Mouse (Mus musculus): ENCODE measurements around the gene Fxyd7.

Fxyd7 gene

DNA sequence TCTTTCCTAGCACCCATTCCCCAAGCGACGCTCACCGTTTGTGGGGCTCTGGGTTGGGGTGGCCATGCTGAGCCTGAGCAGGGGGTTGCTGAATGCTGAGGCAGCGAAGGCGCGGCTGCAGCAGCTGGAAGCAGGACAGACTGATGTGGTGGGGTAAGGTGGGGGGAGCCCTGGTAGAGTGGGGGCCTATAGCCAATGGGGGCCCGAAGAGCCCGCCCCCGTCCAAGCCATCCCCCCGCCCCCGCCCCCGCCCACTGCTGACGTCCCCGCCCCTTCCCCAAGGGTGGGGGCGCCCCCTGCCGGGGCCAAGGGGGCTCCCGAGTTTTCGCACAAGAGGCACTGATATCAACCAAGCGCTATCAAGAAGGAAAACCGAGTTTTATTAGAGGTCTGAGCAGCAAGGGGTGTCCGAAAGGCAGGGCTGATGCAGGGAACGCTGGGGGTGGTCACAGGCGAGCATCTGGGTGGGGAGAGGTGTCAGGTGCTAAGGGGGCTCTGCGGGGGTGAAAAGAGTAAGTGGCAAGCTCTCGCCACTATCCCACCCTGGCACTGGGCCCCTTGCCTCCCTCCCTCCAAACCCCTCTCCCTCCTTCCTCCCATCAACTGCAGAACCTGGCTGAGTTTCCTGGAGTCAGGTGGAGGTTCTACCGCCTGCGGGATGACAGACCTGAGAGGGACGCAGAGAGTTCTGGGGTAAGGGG, at the start of gene Fxyd7:
Gene Fxyd7, minus strand, starts transcription at position 147 of the 701 bp plus-strand sequence.
- DNase-seq (ENCODE audit: low read depth): no peak

DNA sequence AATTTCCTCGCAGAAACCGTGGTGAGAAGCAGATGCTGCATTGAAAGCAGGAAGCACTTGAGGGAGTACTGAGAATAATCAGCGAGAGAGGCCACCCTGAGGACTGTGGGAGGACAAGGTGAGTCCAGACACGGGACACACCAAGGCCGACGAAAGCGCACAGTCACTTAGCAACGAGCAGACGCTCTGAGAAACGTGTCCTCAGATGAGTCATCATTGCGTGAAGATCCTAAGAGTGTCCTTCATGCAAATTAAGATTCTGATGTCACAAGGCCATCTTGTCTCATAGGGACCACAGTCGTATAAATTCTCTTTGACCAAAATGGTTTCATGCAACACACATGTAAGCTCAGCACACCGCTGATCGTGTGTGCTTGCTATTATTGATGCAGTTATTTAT, 49.5 kb upstream of the Fxyd7 start:
- DNase-seq (ENCODE audit: low read depth): no peak

DNA sequence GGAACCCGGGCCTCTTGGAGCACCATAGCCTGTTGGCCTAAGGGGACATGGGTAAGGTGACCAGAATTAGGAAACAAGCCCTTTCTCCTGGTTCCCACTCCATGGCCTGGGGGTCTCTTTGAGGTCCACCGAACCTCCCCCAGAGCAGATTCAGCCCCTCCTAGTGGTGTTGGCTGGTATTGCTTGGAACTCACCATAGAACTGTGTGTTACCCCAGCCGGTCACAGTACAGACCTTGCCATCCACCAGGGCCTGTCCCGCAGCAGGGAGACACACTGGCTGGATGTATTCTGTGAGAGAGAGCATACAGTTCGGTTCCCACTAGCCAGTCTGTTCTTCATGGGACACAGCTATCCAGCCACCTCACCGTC, 48.3 kb upstream of the Fxyd7 start:
- DNase-seq (ENCODE audit: low read depth): no peak

DNA sequence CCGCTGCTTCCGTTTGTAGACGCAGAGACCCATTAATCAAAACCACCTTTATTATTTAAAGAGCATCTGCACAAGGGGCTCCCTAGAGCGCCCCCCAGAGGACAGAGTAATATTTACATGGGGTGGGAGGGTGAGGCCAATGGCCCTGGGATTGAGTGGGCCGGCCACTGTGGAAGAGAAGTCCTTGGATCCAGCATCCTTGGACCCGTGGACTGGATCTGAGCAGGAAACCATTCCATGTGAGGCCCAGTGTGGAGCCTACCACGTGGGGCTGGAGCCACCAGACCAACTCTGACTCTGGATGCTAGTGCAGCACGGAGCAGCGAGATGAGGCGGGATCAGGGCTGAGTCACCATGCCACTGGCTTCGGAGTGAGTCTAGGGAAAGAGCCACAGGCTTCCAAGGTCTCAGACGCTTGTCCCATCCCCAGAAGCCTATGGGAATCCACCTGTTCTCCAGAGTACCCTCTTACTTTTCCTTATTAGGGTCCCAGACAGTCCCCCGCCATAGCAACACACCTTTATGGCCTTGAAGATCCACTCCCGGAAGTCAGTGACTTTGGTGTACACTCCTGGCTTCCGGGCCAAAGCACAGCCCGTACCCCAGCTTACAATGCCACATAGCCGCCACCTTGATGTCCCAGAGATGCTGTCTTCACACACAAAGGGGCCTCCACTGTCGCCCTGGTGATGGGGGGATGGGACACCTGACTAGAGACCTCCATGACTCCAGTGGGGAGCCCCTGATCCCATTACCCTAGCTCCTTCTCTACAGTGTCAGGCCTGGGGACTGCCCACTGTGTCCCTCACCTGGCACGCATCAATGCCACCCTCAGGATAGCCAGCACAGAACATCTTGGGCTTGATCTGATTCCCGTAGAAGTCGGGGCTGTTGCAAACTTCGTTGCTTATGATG, 47.7 kb upstream of the Fxyd7 start:
- DNase-seq (ENCODE audit: low read depth): no peak

DNA sequence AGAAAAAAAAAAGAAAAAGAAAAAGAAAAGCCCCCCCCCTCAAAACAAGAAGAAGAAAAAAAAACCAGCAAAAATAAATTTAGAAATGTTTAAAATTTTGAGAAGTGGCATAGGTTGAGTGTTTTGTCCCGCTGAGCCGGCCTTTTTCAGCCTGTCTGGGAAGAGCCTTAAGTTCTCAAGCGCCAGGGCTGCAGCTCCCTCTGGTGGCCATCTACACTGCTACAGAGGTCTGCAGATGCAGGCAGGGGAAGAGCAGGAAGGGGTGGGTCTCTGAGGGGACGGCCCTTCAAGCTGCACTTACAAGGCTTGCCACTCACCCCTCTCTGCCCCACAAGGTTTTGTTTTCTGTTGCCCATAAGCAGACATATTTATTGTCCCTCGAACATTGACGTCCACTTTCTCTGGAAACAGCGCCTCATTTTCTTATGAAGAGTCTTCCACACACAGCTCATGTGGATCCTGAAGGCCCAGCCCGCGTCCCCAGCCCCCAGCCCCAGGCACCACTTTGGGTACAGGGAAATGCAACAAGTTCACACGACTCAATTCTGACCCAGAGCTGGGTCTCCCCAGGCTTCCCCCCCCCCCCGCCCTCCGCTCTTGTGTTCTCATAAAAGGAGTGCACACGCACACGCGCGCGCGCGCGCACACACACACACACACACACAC, 46.4 kb upstream of the Fxyd7 start:
- DNase-seq (ENCODE audit: low read depth): peak; percentile 94

DNA sequence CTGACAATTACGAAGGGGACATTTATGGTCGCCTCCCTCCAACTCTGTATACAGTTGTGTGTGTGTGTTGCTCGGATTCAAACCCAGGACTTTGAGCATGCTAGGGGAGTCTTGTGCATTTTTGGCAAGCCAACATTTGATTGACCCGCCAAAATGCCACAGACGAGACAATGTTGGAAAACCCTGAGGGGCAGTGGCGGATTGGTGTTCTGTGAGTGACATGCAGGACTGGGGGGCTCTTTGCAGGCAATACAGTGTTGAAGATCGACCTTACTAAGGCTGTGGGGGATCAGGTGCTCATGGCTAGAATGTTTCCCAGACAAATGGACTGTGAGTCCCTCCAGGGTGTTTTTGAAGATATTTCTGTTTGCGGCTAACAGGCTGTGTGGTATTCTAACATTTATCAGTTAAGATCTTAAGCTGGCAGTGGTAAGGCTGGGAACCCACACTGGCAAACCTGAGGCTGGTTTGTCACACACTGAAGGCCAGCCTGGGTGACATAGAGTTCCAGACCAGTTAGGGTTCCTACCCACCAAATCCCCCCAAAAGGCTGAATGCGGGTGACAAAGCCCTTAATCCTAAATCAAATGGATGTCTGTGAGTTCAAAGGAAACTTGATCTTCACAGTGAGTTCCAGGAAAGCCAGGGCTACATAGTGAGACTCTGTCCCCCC, 45.8 kb upstream of the Fxyd7 start:
- no peak for DNase-seq (ENCODE audit: low read depth)

DNA sequence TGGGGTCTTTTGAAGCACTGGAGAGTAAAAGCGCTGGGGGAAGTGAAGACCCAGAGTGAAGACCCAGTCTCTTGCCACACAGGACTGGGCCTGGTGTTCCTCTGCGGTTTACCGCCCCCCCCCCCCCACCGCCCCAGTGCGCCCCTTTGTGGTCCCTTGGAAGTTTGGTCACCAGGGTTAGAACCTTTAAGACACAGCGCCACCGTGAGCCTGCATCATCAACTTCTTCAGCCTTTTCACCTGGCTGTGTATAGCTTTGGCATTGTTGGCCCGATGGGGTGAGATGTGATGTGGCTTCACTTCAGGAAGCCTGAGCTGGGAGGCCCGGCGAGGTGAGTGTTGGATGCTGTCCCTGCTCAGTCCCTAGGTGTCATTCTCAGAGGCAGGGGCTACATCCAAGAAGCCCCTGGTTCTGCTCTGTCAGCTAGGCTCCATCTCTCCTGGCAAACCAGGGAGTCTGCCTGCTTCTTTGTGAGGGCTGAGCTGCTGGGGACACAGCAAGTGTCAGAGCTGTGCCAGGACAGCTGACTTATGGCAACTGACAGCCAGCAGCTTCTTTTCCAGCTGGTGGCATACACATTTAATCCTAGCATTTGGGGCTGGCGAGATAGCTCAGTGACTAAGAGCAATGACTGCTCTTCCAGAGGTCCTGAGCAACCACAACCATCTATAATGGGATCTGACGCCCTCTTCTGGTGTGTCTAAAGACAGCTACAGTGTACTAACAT, 43.7 kb upstream of the Fxyd7 start:
- DNase-seq (ENCODE audit: low read depth): no peak

DNA sequence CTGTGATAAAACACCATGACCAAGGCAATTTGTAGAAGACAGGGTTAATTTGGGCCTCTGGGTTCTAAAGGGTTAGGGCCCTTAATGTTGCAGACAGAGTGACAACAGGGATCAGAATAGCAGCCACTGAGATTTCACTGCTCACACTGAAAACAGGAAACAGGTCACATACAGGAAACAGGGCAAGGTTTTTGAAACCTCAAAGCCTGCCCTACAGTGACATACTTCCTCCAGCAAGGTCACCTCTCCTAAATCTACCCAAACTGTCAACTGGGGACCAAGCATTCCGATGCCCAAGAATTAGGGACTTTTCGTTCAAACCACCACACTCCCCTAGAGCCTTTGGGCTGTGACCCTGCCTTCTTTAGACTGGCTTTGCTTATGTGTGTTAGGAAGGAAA, 38.5 kb upstream of the Fxyd7 start:
- no peak for DNase-seq (ENCODE audit: low read depth)

DNA sequence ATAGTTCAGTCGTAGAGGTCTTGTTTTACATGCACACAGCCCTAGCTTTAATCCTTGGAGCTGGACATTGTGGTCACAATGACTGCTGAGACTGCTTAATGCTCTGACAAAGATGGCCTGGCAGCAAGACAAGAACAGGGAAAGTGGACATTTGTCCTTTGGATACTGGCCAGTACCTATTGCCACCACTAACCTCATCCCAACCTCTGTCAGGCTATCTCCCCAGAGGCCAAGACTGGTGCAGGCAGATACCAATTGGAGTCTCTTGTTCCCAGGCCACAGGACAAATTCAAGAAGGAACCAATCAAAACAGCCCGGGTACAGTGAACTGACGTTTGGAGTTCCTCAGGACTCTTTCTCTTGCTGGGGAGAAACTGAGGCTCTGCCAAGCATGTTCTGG, 36.9 kb upstream of the Fxyd7 start:
- DNase-seq (ENCODE audit: low read depth): no peak

DNA sequence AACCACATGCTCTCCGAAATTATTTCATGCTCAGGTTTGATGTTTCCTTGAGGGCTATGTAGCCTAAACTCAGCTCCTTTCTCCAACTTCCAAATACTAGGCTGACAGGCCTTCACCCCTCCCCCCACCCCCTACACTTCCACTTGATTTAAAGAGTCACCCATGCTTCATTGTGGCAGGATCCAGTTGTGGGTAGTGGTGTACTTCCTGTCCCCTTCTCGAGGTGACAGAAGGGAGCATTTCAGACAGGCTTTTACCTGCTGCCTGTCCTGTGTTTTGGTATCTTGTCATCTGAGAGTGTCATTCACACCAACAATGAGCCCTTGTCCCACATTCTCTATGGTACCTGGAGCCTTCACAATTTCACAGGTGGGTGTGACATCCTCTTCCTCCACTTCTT, 36.0 kb upstream of the Fxyd7 start:
- no peak for DNase-seq (ENCODE audit: low read depth)

DNA sequence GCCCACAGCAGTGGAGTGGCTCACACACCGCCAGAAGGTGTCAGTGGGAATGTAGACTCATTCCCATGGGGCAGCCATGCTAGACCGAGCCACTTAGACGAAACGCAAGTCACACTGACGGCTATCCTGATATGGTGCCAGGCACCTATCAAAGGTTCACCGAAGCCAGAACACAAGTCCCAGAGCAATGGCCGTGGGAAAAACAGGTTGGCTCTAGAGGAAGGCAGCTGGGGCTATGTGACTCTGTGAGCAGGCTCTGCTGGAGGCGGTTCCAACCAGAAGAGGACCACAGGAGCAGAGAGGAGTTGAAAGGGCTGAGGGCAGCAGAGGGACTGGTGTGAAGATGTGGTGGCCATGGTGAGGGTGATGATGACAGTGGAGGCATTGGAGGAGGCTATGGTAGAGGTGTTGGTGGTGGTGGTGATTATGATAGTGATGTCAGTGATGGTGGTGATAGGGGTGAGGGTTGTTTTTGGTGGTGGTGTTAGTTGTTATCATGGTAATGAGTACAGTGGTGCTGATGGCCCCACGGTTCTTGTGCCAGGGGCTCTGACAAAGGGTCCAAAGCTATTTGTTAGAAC, 35.0 kb upstream of the Fxyd7 start:
- DNase-seq (ENCODE audit: low read depth): no peak

DNA sequence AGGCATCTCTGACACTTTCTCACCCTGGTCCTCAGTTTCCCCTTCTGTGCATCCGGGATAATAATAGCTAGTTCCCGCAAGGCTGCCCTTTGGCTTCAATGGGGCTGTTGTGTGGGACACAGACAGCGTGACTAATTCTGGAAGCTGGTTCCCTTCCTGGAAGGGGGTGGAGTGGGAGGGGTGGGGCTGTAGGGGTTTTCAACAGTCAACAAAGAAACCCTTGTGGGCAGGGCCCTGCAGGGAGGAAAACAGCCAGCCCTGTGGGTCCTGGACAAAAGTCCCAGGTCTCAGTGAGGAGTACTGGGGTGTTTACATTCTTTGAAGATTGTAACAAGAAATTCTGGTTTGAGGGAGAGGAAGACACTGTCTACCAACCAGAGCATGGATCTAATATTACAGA, 33.9 kb upstream of the Fxyd7 start:
- peak; percentile 52 for DNase-seq (ENCODE audit: low read depth)

DNA sequence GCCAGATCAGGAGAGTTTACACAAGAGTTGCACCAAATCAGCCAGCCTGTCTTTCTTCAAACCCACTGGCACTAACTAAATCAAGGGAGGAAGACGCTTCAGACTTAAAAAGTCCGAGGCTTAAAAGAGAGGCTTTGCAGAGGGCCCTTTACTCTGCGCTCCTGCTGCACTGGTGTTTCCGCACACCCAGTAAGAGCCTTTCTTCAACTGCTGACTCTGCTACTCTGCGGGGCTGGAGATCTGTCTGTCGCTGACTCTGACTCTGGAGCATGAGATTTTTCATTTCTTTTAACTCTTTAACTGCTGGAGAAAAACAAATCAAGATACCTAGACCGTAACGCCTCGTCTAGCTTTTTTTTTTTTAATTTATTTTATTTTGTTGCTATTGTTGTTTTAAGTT, 32.9 kb upstream of the Fxyd7 start:
- no peak for DNase-seq (ENCODE audit: low read depth)

DNA sequence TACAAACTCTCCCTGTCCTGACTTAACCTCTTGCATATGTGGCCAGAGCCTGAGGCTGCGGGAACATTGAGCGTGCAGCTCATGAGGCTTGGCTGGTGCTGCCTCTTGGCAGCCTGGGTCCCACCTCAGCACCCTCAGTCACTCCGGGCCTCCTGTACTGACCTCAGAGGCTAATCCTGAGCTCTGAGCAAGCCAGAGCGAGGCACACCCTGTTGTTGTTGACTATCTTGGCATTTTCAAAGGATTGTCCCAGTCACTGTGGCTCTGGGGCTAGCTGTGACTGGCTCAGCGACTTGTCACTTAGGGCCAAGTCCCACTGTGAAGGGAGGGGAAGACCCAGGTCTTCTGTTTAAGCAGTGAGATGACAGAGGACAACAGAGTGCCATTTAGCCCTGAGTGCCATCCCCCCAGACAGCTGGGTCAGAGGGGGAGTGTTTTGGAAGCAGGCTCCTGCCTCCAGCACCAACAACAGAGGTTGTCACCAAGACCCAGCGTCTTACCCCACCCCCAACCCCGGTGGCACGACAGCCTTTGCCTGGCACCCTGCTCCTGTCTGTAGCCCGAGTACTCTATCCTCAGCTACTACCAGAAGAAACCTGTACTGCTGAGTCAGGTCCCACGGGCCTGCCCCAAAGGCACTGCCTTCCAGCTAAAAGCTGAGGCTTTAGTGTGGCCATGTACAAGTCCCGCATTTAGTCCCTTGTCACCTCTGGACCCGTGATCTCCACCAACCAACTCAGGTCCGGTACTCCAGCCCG, 31.7 kb upstream of the Fxyd7 start:
- DNase-seq (ENCODE audit: low read depth): no peak

DNA sequence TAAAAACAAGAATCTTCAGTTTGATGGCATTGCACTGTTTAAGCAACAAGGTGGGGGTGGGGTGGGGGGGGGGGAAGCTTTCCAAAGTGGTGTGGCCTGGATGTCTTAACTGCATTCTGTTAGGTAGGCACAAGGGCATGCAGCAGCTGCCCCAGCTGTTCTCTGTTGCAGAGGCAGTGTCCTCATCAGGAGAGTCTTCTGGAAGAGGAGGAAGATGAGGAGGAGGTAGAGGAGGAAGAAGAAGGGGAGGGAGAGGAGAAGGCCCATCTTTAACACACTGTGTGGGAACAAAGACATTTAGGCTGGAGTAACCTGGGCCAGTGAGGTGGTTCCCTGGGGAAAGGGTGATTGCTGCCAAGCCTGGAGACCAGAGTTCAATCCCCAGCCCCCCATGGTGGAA, 30.8 kb upstream of the Fxyd7 start:
- no peak for DNase-seq (ENCODE audit: low read depth)

DNA sequence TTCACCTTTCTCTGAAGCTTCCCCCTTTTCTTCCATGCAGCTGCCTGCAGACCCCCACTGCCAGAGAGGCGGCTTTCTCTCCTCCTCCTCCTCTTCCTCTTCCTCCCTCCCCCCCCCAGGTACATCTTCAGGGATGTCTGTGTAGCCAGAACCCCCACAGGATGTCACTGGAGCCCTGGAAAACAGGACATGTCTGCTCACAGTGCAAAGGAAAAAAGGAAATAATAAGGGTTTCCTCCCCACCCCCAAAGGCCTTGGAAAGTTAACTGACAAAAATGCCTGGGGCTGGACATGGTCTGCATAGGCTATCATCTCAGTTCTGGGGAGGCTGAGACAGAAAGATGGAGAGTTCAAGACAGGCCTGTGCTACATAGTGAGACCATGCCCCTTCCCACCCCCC, 29.8 kb upstream of the Fxyd7 start:
- no peak for DNase-seq (ENCODE audit: low read depth)

DNA sequence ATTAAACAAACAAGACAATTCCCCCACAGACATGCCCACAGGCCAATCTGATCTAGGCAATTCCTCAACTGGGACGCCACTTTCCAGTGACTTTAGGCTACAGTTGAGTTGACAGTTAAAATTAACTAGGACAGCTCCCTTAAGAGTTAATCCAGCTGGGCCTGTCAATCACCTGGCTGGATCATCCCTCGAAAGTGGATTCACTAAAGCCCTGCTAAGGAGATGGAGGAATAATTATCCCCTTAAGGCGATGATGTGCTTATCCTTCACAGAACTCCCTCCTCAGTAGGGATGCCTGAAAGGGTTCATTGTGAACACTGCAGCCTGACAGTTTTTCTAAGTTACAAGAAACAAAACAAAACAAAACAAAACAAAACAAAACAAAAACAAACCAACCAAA, 29.3 kb upstream of the Fxyd7 start:
- DNase-seq (ENCODE audit: low read depth): no peak

DNA sequence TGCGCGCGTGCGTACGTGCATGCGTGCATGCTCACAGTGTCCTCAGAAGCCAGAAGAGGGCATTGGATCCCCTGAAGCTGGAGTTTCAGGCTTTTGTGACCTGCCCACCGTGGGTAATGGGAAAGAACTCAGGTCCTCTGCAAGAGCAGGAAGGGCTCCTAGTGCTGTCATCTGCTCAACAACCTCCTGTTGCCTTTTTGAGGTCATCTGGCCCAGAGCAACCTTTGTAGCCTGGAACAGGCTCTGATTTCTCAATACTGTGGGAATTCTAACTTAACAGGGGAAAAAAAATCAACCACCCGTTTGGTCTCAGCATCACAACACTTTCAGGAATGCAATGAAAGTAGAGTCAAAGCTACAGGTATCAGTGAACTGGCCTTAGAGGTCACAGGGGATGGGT, 28.4 kb upstream of the Fxyd7 start:
- DNase-seq (ENCODE audit: low read depth): no peak

DNA sequence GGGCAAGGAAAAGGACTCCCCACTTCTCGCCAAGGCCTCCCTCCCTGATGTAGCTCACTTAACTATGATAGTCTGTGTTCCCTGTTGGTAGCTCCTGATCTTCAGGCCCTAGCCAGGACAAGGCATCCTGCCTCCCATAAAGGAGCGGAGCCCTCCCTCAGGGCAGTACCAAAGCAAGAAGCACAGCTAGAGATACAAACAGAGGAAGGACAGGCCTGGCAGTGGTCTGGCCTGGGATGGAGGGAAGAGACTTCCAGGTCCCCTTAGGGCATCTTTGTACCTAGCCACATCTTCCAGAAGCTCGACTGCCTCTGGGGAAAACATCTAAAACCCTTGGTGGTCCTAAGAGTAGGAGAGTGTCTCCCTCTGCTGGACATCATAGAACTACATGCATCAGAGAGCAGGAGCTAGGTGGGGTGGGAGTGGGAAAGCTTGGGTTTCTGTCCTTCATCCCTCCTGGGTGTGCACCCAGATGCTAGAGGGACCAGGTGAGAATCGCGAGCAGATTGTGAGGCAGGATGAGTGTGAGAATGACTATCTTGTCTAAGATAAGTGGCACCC, 26.7 kb upstream of the Fxyd7 start:
- peak; percentile 82 for DNase-seq (ENCODE audit: low read depth)

DNA sequence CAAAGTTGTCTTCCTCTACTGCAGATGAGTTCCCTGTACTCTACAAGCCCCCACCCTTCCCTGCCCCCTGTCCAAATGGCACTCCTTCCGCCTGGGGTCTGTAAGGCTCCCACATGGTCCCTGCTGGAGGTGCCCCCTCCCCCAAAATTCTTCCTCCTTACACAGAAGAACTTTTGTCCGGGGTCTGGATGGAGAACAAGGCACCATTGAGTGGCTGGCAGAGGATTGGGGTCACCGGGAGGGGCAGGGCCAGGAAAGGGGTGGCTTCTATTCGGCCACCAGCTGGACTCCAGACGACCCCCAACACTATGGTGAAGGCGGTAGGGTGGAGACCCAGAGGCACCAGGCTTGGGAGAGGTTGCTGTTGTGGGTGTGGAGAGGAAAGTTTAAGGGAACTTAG, 26.2 kb upstream of the Fxyd7 start:
- DNase-seq (ENCODE audit: low read depth): no peak
